Mouse (Mus musculus): ENCODE measurements at regions not wholly inside any gene's neighbourhood (a gene's known extent, or its start where the extent isn't known, plus 50 kb on each side); places are given as distances from the start of the nearest gene placed in this dataset.

DNA sequence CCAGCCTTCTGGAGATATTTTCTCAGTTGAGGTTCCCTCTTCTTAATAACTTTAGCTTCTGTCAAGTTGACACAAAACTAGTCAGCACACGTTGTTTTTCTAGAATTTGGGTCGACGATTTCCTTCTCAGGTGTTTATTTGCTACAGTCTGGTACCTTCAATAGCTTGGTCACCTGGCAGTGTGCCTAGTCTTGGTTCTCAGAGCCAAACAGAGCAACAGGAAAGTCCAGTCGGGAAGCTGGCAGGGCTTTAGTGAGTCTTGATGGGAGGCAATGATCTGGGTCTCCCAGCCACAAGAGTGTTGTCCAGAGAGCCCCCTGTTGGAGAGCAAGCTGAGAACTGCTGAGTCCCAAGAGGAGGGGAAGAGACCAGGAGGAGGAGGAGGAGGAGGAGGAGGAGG, 71.4 kb upstream of the Pik3cg start:
- TF ChIP-seq EP300 (optimal IDR thresholded peaks at IDR 0.05), result no peak
- TF ChIP-seq CTCF (IDR thresholded peaks at IDR 0.05; ENCODE audit: low read depth), result no peak
